Mouse (Mus musculus): ENCODE data around the gene Usp29. TPM values are rescaled to one million over a fixed set of nuclear protein-coding genes. Genes with fewer than 3 reads are reported as not detected.
"Not testable (repeated sequence)": the region's sequence is repeated elsewhere in the genome, so short reads cannot be mapped to it uniquely, and the experiment has no call there.

The Usp29 gene
- polyA plus RNA-seq, 1 experiment from 2014 or later = 32.0 TPM

DNA sequence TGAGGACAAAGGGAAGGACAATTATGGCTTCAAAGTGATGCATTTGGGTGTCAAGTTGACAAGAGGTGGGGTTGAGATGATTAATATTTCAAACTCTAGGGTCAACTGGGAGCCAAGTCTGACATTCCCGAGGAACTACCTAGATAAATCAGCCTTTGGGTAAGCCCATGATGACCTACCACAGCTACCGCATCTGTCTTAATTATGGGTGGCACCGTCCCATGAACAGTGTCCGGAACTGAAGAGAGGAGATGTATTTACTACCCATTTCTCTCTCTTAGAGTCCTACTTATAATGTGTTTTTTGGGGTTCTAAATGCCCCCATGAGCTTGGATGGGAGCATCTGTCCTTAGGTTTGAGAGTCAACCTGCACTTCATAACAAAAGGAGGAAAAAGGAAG lies 226.2 kb downstream of the Usp29 start:
- H3K4me1 ChIP-seq (replicated peaks; ENCODE audit: control insufficient read depth, insufficient read depth, low read length) = no peaks in the 10 kb centered on the region
- 87% methylated on average over 4 of the region's 4 CpGs for WGBS
- no peaks in the 10 kb centered on the region for H3K27me3 ChIP-seq (replicated peaks; ENCODE audit: control insufficient read depth, insufficient read depth, low read length)
- H3K9ac ChIP-seq (replicated peaks; ENCODE audit: low read depth, low read length) = no peak overlapping the region
- no peaks in the 10 kb centered on the region for H3K9me3 ChIP-seq (ENCODE audit: control insufficient read depth, low read length)
- no peak overlapping the region for H3K27ac ChIP-seq (ENCODE audit: low read length)
- no peak overlapping the region for H3K4me3 ChIP-seq (replicated peaks; ENCODE audit: low read length)
- no peak for ATAC-seq
- H3K36me3 ChIP-seq (ENCODE audit: control insufficient read depth, insufficient read depth) = no peaks in the 10 kb centered on the region
- no peak overlapping the region for H3K4me2 ChIP-seq (ENCODE audit: low read length)

GRCm38 (mm10) chr7:6958574-6958973 lies 228.2 kb downstream of the Usp29 start:
- H3K27me3 ChIP-seq (replicated peaks; ENCODE audit: control insufficient read depth, insufficient read depth, low read length) = no peaks in the 10 kb centered on the region
- no peak overlapping the region for H3K4me2 ChIP-seq (ENCODE audit: low read length)
- H3K4me1 ChIP-seq (replicated peaks; ENCODE audit: control insufficient read depth, insufficient read depth, low read length) = no peaks in the 10 kb centered on the region
- no peak overlapping the region for H3K4me3 ChIP-seq (replicated peaks; ENCODE audit: low read length)
- 76% methylated on average over 1 of the region's 1 CpGs for WGBS
- H3K27ac ChIP-seq (ENCODE audit: low read length) = no peak overlapping the region
- H3K9me3 ChIP-seq (ENCODE audit: control insufficient read depth, low read length) = no peaks in the 10 kb centered on the region
- no peaks in the 10 kb centered on the region for H3K36me3 ChIP-seq (ENCODE audit: control insufficient read depth, insufficient read depth)
- H3K9ac ChIP-seq (replicated peaks; ENCODE audit: low read depth, low read length) = no peak overlapping the region
- no peak for ATAC-seq

- H3K27ac ChIP-seq (ENCODE audit: low read length) = no peak overlapping the region
- H3K9ac ChIP-seq (replicated peaks; ENCODE audit: low read depth, low read length) = no peak overlapping the region
- no peak for ATAC-seq
- no peaks in the 10 kb centered on the region for H3K27me3 ChIP-seq (replicated peaks; ENCODE audit: control insufficient read depth, insufficient read depth, low read length)
- H3K9me3 ChIP-seq (ENCODE audit: control insufficient read depth, low read length) = no peaks in the 10 kb centered on the region
- H3K4me2 ChIP-seq (ENCODE audit: low read length) = no peak overlapping the region
- H3K4me3 ChIP-seq (replicated peaks; ENCODE audit: low read length) = no peak overlapping the region
- H3K36me3 ChIP-seq (ENCODE audit: control insufficient read depth, insufficient read depth) = no peaks in the 10 kb centered on the region
- H3K4me1 ChIP-seq (replicated peaks; ENCODE audit: control insufficient read depth, insufficient read depth, low read length) = no peaks in the 10 kb centered on the region
- WGBS = 89% methylated on average over 1 of the region's 1 CpGs
Observed at GRCm38 (mm10) chr7:6973566-6973965, 243.2 kb downstream of the Usp29 start.

DNA sequence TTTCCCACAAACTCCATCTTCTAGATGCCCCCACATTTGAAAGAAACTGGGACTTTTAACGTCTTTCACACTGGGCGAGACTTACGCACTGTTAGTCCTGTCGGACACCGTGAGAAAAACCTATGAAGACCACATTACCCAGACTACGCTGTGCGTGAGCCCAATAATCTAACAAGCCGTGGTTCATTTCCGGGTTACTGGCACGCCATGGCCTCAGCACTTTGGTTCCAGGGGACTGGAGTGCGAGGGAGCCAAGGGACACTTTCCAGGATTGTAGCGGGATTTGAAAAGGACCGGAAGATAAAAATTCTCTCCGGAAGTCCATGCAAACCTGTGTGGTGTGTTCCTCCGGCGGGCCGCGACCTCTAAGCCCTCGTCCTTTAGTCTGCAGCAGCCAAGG lies 246.5 kb downstream of the Usp29 start:
- Histone ChIP-seq H3K27me3 (replicated peaks; ENCODE audit: control insufficient read depth, insufficient read depth, low read length) (no peaks in the 10 kb centered on the region), H3K9me3 (ENCODE audit: control insufficient read depth, low read length) (peaks cover 2% of the 10 kb centered on the region; the same call in 1 of the 2 replicates), H3K27ac (ENCODE audit: low read length) (no peak overlapping the region), H3K4me1 (replicated peaks; ENCODE audit: control insufficient read depth, insufficient read depth, low read length) (no peaks in the 10 kb centered on the region), H3K9ac (replicated peaks; ENCODE audit: low read depth, low read length) (no peak overlapping the region), H3K4me2 (ENCODE audit: low read length) (no peak overlapping the region), H3K36me3 (ENCODE audit: control insufficient read depth, insufficient read depth) (no peaks in the 10 kb centered on the region), H3K4me3 (replicated peaks; ENCODE audit: low read length) (no peak overlapping the region)
- no peak for ATAC-seq
- WGBS = 93% methylated on average over 19 of the region's 19 CpGs

- not testable (repeated sequence) for H3K4me1 ChIP-seq (replicated peaks; ENCODE audit: control insufficient read depth, insufficient read depth, low read length); H3K9me3 ChIP-seq (ENCODE audit: control insufficient read depth, low read length); H3K4me2 ChIP-seq (ENCODE audit: low read length); H3K36me3 ChIP-seq (ENCODE audit: control insufficient read depth, insufficient read depth); H3K4me3 ChIP-seq (replicated peaks; ENCODE audit: low read length); ATAC-seq; H3K27me3 ChIP-seq (replicated peaks; ENCODE audit: control insufficient read depth, insufficient read depth, low read length); H3K9ac ChIP-seq (replicated peaks; ENCODE audit: low read depth, low read length); H3K27ac ChIP-seq (ENCODE audit: low read length)
- WGBS = 86% methylated on average over 11 of the region's 11 CpGs
Observed at GRCm38 (mm10) chr7:6995251-6995650, 264.9 kb downstream of the Usp29 start, which contains the start of gene Aurkc. TSS of gene Aurkc (plus strand) at chr7:6995300.

DNA sequence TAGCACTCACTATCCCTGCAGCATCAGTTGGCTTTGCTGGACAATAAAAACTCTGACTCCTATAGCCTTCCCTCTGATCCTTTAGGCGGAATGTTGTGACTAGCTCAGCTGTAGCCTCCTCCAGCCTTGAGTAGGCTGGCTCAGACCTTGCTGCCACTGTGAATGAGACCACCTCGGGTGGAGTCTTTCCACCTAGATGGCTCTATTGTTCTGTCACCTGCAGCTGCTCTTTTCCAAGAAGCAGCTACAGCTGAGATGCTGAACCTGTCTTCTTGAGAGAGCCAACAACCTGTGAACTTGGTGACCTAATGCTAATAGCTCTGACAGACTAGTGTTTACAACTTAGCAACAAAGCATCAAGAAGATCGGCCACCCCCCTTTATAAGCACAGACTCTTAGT lies 268.5 kb downstream of the Usp29 start:
- not testable (repeated sequence) for H3K27ac ChIP-seq (ENCODE audit: low read length); H3K4me3 ChIP-seq (replicated peaks; ENCODE audit: low read length); H3K4me1 ChIP-seq (replicated peaks; ENCODE audit: control insufficient read depth, insufficient read depth, low read length); ATAC-seq; H3K36me3 ChIP-seq (ENCODE audit: control insufficient read depth, insufficient read depth); H3K4me2 ChIP-seq (ENCODE audit: low read length); H3K9ac ChIP-seq (replicated peaks; ENCODE audit: low read depth, low read length); H3K9me3 ChIP-seq (ENCODE audit: control insufficient read depth, low read length); H3K27me3 ChIP-seq (replicated peaks; ENCODE audit: control insufficient read depth, insufficient read depth, low read length)
- 63% methylated on average over 3 of the region's 3 CpGs for WGBS

DNA sequence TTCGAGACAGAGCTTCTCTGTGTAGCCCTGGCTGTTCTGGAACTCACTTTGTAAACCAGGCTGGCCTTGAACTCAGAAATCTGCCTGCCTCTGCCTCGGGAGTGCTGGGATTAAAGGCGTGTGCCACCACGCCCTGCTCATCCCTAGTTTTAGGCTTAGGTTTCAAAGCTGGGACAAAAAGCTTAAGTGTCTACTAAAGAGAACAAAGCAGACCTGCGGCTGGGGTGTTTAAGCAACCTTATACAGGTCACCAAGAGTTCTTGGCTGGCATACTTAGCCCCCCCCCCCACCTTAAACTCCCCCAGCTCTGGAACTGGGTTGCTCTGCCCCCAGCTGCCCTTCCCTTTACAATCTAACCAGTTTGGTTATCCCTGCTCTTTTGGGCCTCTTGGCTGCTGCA lies 275.1 kb downstream of the Usp29 start:
- not testable (repeated sequence) for H3K4me1 ChIP-seq (replicated peaks; ENCODE audit: control insufficient read depth, insufficient read depth, low read length); H3K9ac ChIP-seq (replicated peaks; ENCODE audit: low read depth, low read length); H3K4me3 ChIP-seq (replicated peaks; ENCODE audit: low read length); ATAC-seq; H3K36me3 ChIP-seq (ENCODE audit: control insufficient read depth, insufficient read depth); H3K27me3 ChIP-seq (replicated peaks; ENCODE audit: control insufficient read depth, insufficient read depth, low read length); H3K9me3 ChIP-seq (ENCODE audit: control insufficient read depth, low read length); H3K27ac ChIP-seq (ENCODE audit: low read length); H3K4me2 ChIP-seq (ENCODE audit: low read length)
- WGBS = 79% methylated on average over 5 of the region's 5 CpGs

MicroRNAs encoded within 50 kb of the gene (microRNA counts, 519-probe panel; counts per million panel counts)
- microRNA mmu-miR-3099 = 887 counts per million, percentile 6 among the panel's probes with 10 or more counts

Small RNA genes within 50 kb of the gene (microRNA-seq; reads per million reads assigned to microRNA genes)
- 459 reads per million, percentile 71 among the genes with 10 or more reads in this experiment for gene Mir3099

Other genes with a start within 250 kb of the Usp29 start
- gene Olfr5, start 243.6 kb upstream of the Usp29 start, polyA plus RNA-seq (2015; fragmentation: Nextera tagmentation; extraction: Ambion mirVana) = not detected in 2 replicates
- not detected in 2 replicates for gene Olfr1347, start 230.8 kb upstream of the Usp29 start, polyA plus RNA-seq (2015; fragmentation: Nextera tagmentation; extraction: Ambion mirVana)
- gene Olfr1348, start 221.8 kb upstream of the Usp29 start, polyA plus RNA-seq (2015; fragmentation: Nextera tagmentation; extraction: Ambion mirVana) = not detected in 2 replicates
- gene Olfr1349, start 207.6 kb upstream of the Usp29 start, polyA plus RNA-seq (2015; fragmentation: Nextera tagmentation; extraction: Ambion mirVana) = not detected in 2 replicates
- not detected in 2 replicates for gene Olfr1350, start 165.7 kb upstream of the Usp29 start, polyA plus RNA-seq (2015; fragmentation: Nextera tagmentation; extraction: Ambion mirVana)
- 2.7 and 4.1 TPM in 2 replicates for gene Zim1, start 34.1 kb upstream of the Usp29 start, polyA plus RNA-seq (2015; fragmentation: Nextera tagmentation; extraction: Ambion mirVana)
- gene Peg3, start 147 bp upstream of the Usp29 start, polyA plus RNA-seq (2015; fragmentation: Nextera tagmentation; extraction: Ambion mirVana) = 56.9 and 66.5 TPM in 2 replicates

Data from forebrain, embryonic 16.5 days (tissue).